Mouse (Mus musculus) spleen, adult 12 weeks (tissue): Measurements from ENCODE around the gene Olfr1393.
"Not testable (repeated sequence)": the region's sequence is repeated elsewhere in the genome, so short reads cannot be mapped to it uniquely, and the experiment has no call there.

Experiments used
- DNase-seq: peaks from one replicate; pipeline ENCODE4 v3.0.0; 2022; ENCODE audit warnings: low spot score

Olfr1393 gene

DNA sequence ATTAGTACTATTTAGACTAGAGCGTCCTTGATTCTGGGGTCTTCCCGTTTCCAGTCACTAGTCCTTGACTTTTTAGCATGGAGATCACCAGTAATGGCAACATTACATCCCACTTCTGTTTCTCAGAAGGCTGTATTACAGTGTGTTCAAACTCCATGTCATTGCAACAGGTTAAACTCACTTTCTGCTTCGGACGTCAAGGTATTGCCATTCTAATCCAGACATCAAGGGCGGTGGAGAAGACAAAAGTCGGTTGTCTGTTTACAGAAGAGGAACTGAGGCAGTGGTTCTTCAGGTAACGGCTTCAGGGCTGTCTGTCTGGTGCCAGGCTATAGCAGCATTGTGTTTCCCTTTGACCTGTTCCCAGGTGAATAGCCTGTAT is 26.7 kb upstream of the Olfr1393 start:
- DNase-seq, result no peak

DNA sequence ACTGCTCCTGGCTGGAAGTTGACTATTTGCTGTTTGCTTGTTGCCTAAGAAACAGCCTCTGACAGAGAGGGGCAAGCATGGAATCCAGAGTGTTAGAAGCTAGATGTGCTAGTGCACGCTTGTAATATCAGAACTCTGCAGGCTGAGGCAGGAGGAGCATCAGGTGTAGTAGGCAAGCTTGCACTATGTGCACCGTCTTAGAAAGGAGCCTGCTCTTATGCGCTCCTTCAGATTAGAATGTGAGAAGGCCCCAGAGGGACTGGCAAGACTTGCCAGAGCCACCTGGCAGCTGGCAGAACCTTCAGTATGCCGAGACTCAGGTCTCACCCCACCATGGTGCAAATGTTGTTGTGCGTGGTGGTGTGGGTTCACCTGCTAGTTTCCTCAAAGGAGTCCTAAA is 26.1 kb upstream of the Olfr1393 start:
- DNase-seq, result no peak

DNA sequence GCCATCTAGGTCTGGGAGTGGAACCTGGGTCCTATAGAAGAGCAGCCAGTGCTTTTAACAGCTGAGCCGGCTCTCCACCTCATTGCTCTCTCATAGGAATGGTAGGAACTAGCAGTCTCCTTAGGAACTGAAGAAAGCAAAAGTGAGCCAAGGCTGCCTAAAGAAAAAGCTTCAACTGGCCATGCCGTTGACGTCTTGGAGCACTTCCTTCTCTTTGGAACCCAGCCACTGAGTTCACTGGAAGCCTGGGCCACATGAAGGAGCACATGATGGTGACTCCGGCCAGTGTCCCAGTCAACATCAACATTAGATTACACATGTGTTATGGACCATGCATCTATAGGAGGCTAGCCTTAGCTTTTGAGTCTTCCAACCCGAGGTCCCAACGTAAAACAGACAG is 25.1 kb upstream of the Olfr1393 start:
- no peak for DNase-seq

DNA sequence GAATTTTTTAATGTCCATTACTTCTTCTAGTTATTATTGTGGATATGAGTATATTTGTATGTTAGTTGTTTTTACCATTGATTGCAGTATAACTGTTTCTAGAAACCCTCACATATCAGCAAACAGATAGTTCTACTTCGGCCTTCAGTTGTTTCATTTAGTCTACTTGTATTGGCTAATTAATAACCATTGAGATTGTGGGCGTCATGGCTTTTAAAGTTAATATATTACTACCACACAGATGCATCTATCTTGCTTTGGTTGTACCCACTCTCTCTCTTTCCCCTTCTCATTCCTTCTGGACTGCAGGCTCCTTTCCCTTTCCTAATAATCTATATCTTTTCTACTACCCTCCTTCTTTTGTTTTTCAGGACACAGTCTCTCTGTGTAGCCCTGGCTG is 18.8 kb upstream of the Olfr1393 start:
- no peak for DNase-seq

DNA sequence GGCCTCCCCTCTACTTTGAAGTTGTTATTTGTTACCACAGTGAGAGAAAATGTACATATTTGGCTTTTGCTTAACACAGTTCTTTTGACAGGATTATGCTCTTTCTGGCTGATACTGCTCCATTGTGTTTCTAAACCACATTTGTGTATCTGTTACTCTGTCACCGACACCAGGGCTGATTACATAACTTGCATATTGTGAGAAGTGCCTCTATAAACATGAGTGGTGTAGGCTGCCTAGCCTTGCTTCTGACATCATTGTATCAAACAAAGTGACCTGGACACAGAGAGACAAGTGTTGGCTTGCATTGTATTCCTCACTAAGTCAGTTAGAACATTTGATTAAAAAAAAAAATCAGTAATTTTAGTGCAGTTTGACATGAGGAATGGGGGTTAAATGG is 18.3 kb upstream of the Olfr1393 start:
- DNase-seq, result no peak

DNA sequence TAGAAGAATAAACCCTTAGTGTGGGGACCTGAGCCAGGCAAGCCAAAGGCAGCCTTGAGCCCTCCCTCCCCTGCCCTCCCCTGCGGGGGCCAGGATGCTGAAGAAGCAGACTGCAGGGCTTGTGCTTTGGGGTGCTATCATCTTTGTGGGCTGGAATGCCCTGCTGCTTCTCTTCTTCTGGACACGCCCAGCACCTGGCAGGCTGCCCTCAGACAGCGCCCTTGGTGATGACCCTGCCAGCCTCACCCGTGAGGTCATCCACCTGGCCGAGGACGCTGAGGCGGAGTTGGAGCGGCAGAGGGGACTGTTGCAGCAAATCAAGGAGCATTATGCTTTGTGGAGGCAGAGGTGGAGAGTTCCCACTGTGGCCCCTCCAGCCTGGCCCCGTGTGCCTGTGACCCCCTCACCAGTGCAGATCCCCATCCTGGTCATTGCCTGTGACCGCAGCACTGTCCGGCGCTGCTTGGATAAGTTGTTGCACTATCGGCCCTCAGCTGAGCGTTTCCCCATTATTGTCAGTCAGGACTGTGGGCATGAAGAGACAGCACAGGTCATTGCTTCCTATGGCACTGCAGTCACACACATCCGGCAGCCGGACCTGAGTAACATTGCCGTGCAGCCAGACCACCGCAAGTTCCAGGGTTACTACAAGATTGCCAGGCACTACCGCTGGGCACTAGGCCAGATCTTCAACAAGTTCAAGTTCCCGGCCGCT is 17.3 kb upstream of the Olfr1393 start:
- no peak for DNase-seq

DNA sequence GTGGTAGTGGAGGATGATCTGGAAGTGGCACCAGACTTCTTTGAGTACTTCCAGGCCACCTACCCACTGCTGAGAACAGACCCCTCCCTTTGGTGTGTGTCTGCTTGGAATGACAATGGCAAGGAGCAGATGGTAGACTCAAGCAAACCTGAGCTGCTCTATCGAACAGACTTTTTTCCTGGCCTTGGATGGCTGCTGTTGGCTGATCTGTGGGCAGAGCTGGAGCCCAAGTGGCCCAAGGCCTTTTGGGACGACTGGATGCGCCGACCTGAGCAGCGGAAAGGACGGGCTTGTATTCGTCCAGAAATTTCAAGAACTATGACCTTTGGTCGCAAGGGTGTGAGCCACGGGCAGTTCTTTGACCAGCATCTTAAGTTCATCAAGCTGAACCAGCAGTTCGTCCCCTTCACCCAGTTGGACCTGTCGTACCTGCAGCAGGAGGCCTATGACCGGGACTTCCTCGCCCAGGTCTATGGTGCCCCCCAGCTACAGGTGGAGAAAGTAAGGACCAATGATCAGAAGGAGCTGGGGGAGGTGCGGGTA is 16.7 kb upstream of the Olfr1393 start:
- DNase-seq, result no peak

DNA sequence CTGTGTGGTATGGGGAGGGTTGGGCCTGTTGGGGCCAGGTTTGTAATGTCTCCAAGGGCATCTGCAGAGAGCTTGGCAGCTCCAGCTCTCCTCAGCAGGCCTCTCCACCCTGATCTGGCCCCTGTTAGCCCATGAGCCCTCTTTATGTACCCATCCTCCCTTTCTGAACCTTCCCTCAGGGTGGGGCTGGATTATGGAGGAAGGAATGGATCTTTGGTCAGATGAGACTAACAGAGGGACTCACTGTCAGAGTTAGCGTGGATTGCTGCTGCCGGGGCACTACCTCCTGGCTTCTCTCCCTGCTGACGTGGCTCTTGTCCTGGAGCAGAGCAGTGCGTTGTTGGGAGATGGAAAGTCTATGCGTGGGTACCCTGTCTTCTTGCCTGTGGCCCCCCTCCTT is 15.8 kb upstream of the Olfr1393 start:
- no peak for DNase-seq

DNA sequence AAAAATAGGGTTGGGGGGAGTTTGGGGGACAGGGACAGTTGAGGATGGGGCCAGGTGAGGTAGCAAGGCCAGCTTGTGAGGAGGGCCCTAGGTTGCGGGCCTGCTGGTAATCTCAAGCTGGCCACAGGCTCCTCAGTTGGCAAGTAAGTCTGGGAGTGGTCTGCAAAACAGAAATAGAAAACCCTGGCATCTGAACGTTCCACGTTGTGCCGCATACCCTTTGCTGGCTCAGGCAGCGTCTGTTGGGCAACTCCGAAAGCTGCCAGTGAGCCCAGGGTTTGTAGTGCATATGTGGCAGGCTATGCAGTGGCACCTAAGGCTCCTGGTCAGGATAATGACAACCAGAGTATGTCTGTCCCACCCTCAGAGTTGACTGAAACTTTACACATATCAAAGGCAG is 15.0 kb upstream of the Olfr1393 start:
- DNase-seq, result no peak

DNA sequence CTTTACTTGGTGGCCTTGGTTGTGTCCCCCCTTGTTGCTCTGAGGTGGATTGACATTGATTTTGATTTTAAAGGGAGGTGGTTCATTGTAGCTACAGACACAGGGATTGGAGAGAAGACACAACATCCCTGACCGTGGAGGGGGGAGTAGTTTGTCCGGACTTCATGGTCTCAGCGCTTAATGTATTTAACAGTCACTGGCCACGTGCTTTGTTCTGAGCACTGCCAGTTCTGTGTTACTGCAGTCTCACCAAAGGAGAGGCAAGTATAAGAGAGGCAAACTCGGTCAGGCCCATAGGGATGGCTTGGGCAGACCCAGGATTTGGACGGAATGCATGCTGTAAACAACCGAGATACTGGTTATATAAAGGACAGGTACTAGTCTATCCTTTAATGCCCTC is 14.0 kb upstream of the Olfr1393 start:
- DNase-seq, result no peak

DNA sequence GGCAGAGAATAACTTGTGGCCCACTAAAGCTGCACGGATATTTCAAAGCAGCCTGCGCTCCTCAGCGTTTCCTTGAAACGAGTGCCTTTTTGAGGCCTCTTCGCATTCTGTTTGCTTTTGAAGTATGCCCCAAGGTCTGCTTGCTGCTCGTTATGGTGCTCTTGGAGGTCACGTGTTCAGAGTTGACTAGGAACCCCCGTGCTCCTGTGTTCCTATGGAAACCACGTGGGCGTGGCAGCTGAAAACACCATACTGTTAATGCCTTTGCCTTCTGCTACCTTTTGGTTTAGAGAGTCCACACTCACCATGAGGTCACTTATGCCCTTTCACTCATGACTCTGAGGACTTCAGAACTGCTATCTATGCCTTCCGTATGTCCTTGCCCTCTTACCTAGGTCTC is 13.5 kb upstream of the Olfr1393 start:
- DNase-seq, result no peak

DNA sequence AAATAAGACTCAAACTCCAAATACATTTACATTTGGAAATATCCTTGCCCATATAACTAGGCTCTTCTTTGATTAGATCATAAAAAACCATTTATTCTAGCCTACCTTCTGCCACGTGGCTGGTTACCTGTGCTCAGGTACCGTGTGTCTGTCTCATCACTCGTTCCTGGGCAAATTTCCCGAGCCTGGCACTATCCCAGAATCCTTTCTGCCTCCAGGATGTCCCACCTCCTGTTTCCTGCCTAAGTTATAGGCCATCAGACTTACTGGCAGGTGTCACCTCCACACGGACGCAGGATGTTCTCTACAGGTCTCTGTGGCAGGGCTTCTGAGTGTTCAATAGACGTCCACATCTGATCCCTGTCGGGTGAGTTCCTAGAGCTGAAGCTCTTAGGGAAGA is 13.0 kb upstream of the Olfr1393 start:
- no peak for DNase-seq

DNA sequence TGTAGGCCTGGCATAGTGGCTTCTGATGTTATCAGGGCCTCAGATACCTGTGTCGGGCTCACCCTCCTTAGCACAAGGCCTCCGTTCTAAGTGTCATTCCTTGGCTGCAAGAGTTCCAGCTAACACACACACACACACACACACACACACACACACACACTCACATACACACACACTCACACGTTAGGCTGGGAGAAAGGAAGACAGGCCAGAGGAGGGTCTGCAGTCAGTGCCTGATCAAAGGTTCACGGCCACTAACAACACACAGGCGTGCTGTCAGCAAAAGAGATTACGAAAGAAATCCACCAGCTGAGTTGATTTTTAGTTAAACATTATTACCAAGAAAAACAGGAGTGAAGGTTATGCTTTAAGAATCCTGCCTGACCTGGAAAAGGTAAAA is 11.4 kb upstream of the Olfr1393 start:
- DNase-seq, result no peak

DNA sequence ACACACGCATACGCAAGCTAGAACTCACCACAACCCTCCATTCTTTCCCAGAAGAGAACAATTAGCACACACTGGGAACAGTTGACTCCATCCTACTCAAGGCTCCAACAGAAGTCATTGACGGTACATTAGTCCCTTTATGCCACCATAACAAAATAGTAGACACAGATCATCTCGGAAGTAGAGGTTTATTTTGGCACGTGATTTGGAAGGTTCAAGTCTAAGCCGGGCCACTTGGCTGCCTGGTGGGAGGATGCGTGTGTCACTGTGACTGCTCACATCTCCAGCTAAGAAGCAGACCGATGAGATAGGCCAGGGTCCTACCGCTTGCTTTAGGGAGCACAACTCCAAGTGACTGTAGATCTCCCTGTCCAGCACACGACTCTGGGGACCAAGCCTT is 10.8 kb upstream of the Olfr1393 start:
- no peak for DNase-seq

DNA sequence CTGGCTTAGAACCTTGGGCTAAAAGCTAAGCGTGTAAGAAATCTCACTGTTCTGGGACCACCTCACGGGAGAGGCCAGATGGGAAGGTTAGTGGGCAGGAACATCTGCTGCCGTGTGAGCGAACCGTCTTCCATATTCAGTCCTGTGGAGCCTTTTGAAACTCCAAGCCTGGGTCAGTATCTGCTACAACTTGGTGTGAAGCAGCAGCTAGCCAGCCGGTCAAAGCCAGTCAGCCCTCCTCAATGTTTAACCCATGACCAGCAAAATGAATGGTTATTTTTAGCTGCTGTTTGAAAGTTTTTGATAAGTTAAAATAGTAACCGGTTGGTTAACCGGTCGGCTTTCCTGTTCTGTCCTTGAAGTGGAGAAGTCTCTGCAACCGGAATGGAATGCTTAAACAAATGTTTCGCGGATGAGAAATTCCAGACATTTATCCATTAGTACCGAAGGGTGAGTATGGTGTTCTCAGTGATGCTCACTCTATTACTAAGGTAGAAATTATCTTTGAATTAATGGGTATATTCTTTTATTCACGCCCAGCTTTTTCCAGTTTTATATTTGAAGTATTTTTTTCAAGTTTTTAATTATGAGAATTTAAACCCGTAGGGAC is 10.0 kb upstream of the Olfr1393 start:
- DNase-seq, result no peak

DNA sequence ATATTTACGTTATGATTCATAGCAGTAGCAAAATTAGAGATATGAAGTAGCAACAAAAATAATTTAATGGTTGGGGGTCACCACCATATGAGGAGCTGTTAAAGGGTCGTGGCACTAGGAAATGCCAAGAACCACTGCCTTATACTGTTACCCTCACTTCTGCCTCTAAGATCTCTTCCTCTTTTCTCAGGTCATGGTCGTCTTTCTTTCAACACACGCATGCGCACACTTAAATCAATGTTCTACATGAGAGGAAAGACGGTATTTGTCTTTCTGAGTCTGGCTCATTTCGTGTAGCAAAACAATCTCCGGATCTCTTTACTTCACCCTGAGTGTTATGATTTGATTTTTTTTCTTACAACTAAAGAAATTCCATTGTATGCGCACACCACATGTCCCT is 8.3 kb upstream of the Olfr1393 start:
- no peak for DNase-seq

DNA sequence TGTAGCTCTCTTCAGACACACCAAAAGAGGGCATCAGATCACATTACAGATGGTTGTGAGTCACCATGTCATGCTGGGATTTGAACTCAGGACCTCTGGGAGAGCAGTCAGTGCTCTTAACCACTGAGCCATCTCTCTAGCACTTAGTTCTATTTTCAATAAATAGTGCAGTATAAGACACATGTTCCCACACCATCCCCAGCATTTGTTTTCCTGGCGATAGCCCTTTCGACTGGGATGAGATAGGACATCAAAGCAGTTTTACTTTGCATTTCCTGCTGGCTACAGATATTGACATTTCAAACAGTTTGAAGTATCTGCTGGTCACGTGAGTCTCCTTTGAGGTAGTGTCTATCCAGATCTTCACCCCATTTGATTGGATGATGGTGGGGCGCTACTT is 7.7 kb upstream of the Olfr1393 start:
- no peak for DNase-seq

DNA sequence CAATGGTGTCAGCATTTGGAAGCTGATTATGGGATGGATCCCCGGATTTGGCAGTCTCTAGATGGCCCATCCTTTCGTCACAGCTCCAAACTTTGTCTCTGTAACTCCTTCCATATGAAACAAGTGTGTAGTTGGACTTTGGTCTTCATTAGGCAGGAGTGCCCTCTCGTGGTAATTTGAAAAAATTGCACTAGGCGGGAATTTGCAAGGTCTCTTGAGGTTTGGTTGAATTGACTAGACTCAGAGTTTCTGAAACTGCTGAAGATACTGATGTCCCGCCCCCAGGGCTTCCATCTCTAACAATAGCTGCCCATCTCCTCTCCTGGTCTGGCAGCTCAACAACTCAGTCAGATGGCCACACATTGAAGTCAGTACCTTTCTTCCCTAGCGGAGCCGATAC is 6.8 kb upstream of the Olfr1393 start:
- no peak for DNase-seq

DNA sequence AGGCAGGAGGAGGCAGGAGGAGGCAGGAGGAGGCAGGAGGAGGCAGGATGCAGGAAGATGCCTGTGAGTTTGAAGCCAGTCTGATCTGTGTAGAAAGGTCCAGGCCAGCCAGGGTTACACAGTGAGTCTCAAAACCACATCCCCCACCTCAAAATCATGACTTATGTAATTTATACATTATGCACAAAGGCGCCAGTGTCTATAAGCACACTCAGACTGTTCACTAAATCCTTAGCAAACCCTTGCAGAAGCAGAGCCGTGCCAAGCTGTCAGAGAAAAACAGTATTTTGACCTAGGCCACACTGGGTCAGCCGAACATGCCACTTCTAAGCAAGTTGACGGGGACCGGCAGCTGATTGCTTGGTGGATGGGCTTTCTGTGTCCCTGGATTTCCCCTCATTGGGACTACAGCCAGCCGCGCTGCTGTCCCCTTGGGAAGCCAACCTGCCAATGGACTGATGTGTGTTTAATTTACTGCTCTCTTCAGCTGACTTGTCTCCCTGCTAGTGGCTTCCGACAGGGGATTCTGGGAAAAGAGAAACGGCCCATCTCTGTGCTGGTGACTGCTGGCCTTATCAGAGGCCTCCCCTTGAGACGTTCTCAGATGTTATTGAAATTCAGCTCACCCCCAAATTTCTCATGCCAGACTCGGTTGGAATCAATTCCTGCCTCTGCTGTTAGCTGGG is 4.1 kb upstream of the Olfr1393 start:
- DNase-seq, result no peak

DNA sequence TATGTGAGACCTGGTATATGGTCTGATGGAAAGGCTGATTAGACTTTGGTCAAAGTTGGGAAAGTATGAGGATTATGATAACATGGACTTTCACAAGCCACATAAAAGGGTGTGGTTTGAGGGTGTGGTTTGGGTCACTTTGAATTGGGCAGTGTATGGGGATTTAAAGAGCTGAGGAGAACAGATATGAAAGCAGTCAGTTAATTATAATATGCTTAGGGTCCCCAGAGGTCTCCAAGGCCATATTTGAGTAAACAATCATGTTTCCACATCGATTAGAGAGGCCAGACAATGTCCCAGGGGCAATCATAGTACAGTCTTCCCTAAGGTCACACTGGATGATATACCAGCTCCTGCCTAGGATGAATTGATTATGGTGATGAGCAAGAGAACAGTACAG is 6.9 kb downstream of the Olfr1393 start, which contains the start of gene Olfr1392:
TSS of gene Olfr1392 (plus strand) at position 301 of the 400 bp plus-strand sequence.
- not testable (repeated sequence) for DNase-seq

DNA sequence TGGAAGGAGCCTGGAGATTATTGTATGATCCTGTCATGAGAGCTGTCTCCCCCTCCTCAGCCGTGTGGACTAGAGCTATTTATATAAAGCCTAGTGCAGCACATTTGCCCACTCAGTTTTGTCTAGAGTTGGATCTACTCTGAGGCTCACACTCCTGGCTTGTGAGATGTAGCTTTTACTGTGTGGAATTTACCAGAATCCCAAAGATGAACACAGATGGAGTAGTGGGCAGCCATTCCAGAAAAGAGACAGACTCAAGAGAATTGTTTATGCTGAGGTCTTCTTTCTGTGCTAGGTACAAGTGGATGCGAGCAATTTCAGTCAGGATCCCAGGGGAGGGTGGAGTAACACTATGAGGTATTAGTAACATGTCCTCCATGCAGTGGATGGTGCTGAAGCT is 9.1 kb downstream of the Olfr1393 start:
- no peak for DNase-seq

DNA sequence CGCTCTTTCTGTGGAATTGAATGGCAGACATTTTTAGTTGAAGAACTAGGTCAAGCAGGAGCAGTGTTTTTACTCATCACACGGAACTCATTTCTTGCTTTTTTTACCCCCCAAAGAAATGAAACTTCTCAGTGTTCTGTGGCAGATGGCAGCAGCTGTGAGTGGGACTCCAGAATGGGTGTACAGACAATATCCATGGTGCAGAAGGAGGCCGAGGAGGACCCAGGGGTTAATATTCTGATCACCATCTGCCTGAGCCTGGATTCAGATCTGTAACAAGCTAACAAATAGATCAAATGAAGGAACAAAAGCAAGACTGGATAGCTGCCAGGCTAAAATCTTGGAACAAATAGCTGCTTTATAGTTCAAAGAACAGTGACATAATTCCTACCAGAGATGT is 14.7 kb downstream of the Olfr1393 start:
- no peak for DNase-seq

DNA sequence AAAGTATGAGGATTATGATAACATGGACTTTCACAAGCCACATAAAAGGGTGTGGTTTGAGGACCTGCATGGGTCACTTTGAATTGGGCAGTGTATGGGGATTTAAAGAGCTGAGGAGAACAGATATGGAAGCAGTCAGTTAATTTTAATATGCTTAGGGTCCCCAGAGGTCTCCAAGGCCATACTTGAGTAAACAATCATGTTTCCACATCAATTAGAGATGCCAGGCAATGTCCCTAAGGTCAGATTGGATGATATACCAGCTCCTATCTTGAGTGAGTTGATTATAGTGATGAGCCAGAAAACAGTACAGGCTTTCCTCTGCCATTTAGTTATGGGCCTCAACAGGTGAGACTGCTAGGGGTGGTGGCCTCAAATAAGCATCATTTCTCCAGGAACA is 26.3 kb downstream of the Olfr1393 start, which contains the start of gene Olfr10:
TSS of gene Olfr10 (plus strand) at position 301 of the 400 bp plus-strand sequence.
- no peak for DNase-seq
